Mouse (Mus musculus): ENCODE data around the gene Tmem201. TPM values are rescaled to one million over a fixed set of nuclear protein-coding genes. Genes with fewer than 3 reads are reported as not detected.

The Tmem201 gene
- polyA plus RNA-seq (2012; rRNA removed): 67.6 and 74.0 TPM in 2 replicates

GRCm38 (mm10) chr4:149737383-149738324 lies at the start of gene Tmem201:
Tmem201 (minus strand) TSS chr4:149738044.
- TF ChIP-seq CTCF (IDR thresholded peaks at IDR 0.05; ENCODE audit: borderline replicate concordance, extremely low read depth, insufficient read depth, insufficient read length) (peak; percentile 87), POLR2A (IDR thresholded peaks at IDR 0.05; ENCODE audit: borderline replicate concordance, extremely low read depth, insufficient read depth, insufficient read length, poor library complexity, severe bottlenecking) (peak; percentile 91)
- DNase-seq (ENCODE audit: low read depth): peak; percentile 98

GRCm38 (mm10) chr4:149784901-149785300 lies 47.1 kb upstream of the Tmem201 start:
- no peak for TF ChIP-seq CTCF (IDR thresholded peaks at IDR 0.05; ENCODE audit: borderline replicate concordance, extremely low read depth, insufficient read depth, insufficient read length)
- TF ChIP-seq POLR2A (IDR thresholded peaks at IDR 0.05; ENCODE audit: borderline replicate concordance, extremely low read depth, insufficient read depth, insufficient read length, poor library complexity, severe bottlenecking): no peak
- DNase-seq (ENCODE audit: low read depth): no peak

GRCm38 (mm10) chr4:149784371-149784770 lies 46.5 kb upstream of the Tmem201 start:
- no peak for DNase-seq (ENCODE audit: low read depth)
- no peak for TF ChIP-seq POLR2A (IDR thresholded peaks at IDR 0.05; ENCODE audit: borderline replicate concordance, extremely low read depth, insufficient read depth, insufficient read length, poor library complexity, severe bottlenecking)
- no peak for TF ChIP-seq CTCF (IDR thresholded peaks at IDR 0.05; ENCODE audit: borderline replicate concordance, extremely low read depth, insufficient read depth, insufficient read length)

- peak; percentile 64 for DNase-seq (ENCODE audit: low read depth)
- no peak for TF ChIP-seq CTCF (IDR thresholded peaks at IDR 0.05; ENCODE audit: borderline replicate concordance, extremely low read depth, insufficient read depth, insufficient read length)
- no peak for TF ChIP-seq POLR2A (IDR thresholded peaks at IDR 0.05; ENCODE audit: borderline replicate concordance, extremely low read depth, insufficient read depth, insufficient read length, poor library complexity, severe bottlenecking)
These were observed 45.1 kb upstream of the Tmem201 start for GRCm38 (mm10) chr4:149782975-149783374.

GRCm38 (mm10) chr4:149780565-149781356 lies 42.9 kb upstream of the Tmem201 start:
- no peak for DNase-seq (ENCODE audit: low read depth)
- TF ChIP-seq POLR2A (IDR thresholded peaks at IDR 0.05; ENCODE audit: borderline replicate concordance, extremely low read depth, insufficient read depth, insufficient read length, poor library complexity, severe bottlenecking): no peak

GRCm38 (mm10) chr4:149779966-149780365 lies 42.1 kb upstream of the Tmem201 start:
- DNase-seq (ENCODE audit: low read depth): no peak
- TF ChIP-seq POLR2A (IDR thresholded peaks at IDR 0.05; ENCODE audit: borderline replicate concordance, extremely low read depth, insufficient read depth, insufficient read length, poor library complexity, severe bottlenecking): no peak
- no peak for TF ChIP-seq CTCF (IDR thresholded peaks at IDR 0.05; ENCODE audit: borderline replicate concordance, extremely low read depth, insufficient read depth, insufficient read length)

GRCm38 (mm10) chr4:149777126-149777525 lies 39.3 kb upstream of the Tmem201 start:
- TF ChIP-seq POLR2A (IDR thresholded peaks at IDR 0.05; ENCODE audit: borderline replicate concordance, extremely low read depth, insufficient read depth, insufficient read length, poor library complexity, severe bottlenecking): no peak
- TF ChIP-seq CTCF (IDR thresholded peaks at IDR 0.05; ENCODE audit: borderline replicate concordance, extremely low read depth, insufficient read depth, insufficient read length): no peak

GRCm38 (mm10) chr4:149775760-149776362 lies 38.0 kb upstream of the Tmem201 start:
- TF ChIP-seq CTCF (IDR thresholded peaks at IDR 0.05; ENCODE audit: borderline replicate concordance, extremely low read depth, insufficient read depth, insufficient read length) (no peak), POLR2A (IDR thresholded peaks at IDR 0.05; ENCODE audit: borderline replicate concordance, extremely low read depth, insufficient read depth, insufficient read length, poor library complexity, severe bottlenecking) (no peak)
- no peak for DNase-seq (ENCODE audit: low read depth)

More at GRCm38 (mm10) chr4:149777126-149777525, 39.3 kb upstream of the Tmem201 start:
- DNase-seq (ENCODE audit: low read depth): no peak

GRCm38 (mm10) chr4:149775330-149775729 lies 37.5 kb upstream of the Tmem201 start:
- peak; percentile 55 for DNase-seq (ENCODE audit: low read depth)

GRCm38 (mm10) chr4:149774094-149774470 lies 36.2 kb upstream of the Tmem201 start, which contains the start of gene Slc25a33:
Slc25a33 (minus strand) TSS chr4:149774277.
- TF ChIP-seq CTCF (IDR thresholded peaks at IDR 0.05; ENCODE audit: borderline replicate concordance, extremely low read depth, insufficient read depth, insufficient read length) (no peak), POLR2A (IDR thresholded peaks at IDR 0.05; ENCODE audit: borderline replicate concordance, extremely low read depth, insufficient read depth, insufficient read length, poor library complexity, severe bottlenecking) (peak; percentile 99)

More at GRCm38 (mm10) chr4:149775330-149775729, 37.5 kb upstream of the Tmem201 start:
- TF ChIP-seq POLR2A (IDR thresholded peaks at IDR 0.05; ENCODE audit: borderline replicate concordance, extremely low read depth, insufficient read depth, insufficient read length, poor library complexity, severe bottlenecking) (no peak), CTCF (IDR thresholded peaks at IDR 0.05; ENCODE audit: borderline replicate concordance, extremely low read depth, insufficient read depth, insufficient read length) (no peak)

More at GRCm38 (mm10) chr4:149774094-149774470, 36.2 kb upstream of the Tmem201 start, which contains the start of gene Slc25a33:
- DNase-seq (ENCODE audit: low read depth): peak; percentile 96
